Mouse (Mus musculus): ENCODE results near the gene Ccdc58. TPM values are rescaled to one million over a fixed set of nuclear protein-coding genes. Genes with fewer than 3 reads are reported as not detected.

Gene Ccdc58
- polyA plus RNA-seq (2014; fragmentation: Illumina TruSeq; extraction: RNeasy Lipid Tissue Mini Kit (QIAGEN cat#74804); ENCODE audit: low read depth, low replicate concordance), result 34.3 TPM

DNA sequence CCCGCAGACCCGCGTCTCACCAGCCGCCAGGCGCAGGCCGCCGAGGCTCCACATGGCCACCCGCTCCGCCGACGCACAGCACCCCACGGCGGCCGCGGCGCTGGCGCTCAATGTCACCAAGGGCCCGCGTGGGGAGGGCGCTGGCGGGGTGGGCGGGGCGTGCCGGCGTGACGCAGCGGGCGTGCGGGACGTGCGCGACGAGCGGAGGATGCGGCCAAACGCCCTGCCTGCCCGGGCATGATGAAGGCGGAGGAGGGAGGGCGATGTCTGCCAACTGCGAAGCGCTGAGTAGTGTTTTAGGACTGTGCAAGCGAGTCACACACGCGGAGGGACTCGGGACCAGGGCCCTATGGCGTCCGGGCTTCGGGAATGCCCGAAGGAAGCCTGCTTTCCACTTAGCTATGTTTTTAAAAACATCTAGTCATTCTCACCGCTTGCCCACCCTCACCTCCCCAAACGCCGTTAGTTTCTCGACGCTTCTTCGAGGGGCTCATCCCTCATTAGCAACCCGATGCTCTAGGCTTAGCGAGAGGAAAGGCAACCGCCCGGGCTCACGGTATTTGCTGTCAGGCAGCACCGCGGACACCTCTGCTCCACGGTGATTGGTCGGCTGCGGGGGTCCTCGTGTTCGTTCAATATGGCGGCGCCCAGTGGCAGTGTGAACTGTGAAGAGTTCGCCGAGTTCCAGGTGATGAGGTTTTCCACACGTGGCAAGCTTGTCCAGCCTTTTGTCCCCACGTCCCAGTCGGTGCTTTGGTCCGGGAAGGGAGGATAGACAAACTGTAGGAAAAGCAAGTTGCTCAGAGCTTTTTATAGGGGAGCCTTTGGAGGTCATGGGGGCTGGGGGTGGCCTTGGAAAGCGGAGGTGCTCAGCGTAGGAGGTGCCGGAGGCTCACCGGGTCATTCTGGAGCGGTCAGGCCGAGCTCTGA is at the start of gene Ccdc58, which contains the start of gene Fam162a:
Gene Ccdc58 (plus strand): TSS at position 236 of the 930 bp plus-strand sequence.
Gene Fam162a (minus strand): TSS at position 145 of the 930 bp plus-strand sequence.

DNA sequence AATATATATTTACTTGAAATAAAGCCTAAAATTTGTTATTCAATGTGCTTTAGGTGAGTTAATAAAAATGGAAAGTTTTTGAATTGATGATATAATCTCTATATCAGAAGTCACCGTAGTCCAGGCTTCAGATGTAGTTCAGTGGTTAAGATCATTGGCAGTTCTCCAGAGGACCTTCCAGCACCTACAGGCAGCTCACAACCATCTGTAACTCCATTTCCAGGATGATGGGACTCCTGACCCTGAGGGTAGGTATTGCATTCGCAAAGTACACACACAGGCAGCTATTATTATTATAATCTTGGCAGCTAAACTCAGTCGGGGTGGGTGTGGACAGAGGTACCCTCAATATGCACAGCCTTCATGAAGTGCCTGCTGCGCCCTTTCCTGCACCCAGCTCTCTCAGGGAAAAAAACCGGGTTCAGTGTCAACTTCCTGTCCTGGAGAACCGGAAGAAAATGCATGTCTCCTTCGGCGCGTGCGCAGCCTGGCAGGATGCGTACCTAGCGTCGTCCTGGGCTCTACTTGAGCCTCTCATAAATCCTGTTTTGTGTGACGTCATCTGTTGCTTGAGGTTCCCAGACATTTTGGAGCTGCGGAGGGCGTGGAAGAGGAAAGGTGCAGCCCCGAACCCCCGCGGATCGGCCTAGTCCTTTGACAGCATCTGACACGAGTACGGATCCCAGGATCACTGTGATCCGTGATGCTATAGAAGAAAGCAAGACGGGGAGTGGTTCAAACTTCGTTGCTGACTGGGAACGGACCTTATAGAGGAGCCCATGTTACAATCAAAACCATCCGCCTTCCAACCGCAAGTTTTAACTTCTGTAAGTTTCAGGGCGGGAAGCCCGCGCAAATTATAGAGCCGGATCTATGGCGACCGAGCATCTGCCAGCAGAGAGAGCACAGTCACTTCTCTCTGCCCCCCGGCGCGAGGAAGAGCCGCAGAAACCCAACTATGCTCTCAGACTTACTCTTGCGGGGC is 30.6 kb upstream of the Ccdc58 start, which contains the start of gene Wdr5b:
Gene Wdr5b (plus strand): TSS at position 551 of the 985 bp plus-strand sequence.

DNA sequence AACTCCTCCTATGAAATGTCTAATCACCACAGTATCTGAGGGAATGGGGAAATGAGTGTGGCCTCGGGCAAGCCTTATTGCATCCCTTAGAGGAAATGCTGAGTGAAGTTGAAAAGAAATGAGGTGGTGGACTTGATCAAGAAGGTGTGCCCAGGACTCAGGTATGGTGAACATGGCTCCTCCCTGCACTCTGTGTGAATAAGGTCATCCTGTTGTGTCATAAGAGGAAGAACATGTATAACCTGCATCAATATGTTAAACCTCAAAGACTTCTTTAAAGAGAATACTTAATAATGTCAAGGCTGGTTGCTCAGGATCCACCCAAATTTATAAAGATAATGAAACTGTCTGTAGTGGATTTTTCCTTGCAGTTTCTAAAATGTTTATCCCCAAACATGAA is 59.7 kb downstream of the Ccdc58 start, which contains the start of gene Csta1:
Gene Csta1 (minus strand): TSS at position 101 of the 400 bp plus-strand sequence.

Other genes starting within 250 kb of the Ccdc58 start
- 10.8 TPM for gene Parp14, start 200.1 kb upstream of the Ccdc58 start, polyA plus RNA-seq (2014; fragmentation: Illumina TruSeq; extraction: RNeasy Lipid Tissue Mini Kit (QIAGEN cat#74804); ENCODE audit: low read depth, low replicate concordance)
- 17.0 TPM for gene Parp9, start 133.2 kb upstream of the Ccdc58 start, polyA plus RNA-seq (2014; fragmentation: Illumina TruSeq; extraction: RNeasy Lipid Tissue Mini Kit (QIAGEN cat#74804); ENCODE audit: low read depth, low replicate concordance)
- 9.0 TPM for gene Dtx3l, start 132.5 kb upstream of the Ccdc58 start, polyA plus RNA-seq (2014; fragmentation: Illumina TruSeq; extraction: RNeasy Lipid Tissue Mini Kit (QIAGEN cat#74804); ENCODE audit: low read depth, low replicate concordance)
- gene Kpna1, start 92.9 kb upstream of the Ccdc58 start, polyA plus RNA-seq (2014; fragmentation: Illumina TruSeq; extraction: RNeasy Lipid Tissue Mini Kit (QIAGEN cat#74804); ENCODE audit: low read depth, low replicate concordance), result 63.8 TPM
- 5.3 TPM for gene Wdr5b, start 30.5 kb upstream of the Ccdc58 start, polyA plus RNA-seq (2014; fragmentation: Illumina TruSeq; extraction: RNeasy Lipid Tissue Mini Kit (QIAGEN cat#74804); ENCODE audit: low read depth, low replicate concordance)
- 263 TPM for gene Fam162a, start 91 bp upstream of the Ccdc58 start, polyA plus RNA-seq (2014; fragmentation: Illumina TruSeq; extraction: RNeasy Lipid Tissue Mini Kit (QIAGEN cat#74804); ENCODE audit: low read depth, low replicate concordance)
- gene Csta1, start 59.6 kb downstream of the Ccdc58 start, polyA plus RNA-seq (2014; fragmentation: Illumina TruSeq; extraction: RNeasy Lipid Tissue Mini Kit (QIAGEN cat#74804); ENCODE audit: low read depth, low replicate concordance), result not detected
- not detected for gene Stfa2l1, start 85.1 kb downstream of the Ccdc58 start, polyA plus RNA-seq (2014; fragmentation: Illumina TruSeq; extraction: RNeasy Lipid Tissue Mini Kit (QIAGEN cat#74804); ENCODE audit: low read depth, low replicate concordance)
- not detected for gene Gm5483, start 112.5 kb downstream of the Ccdc58 start, polyA plus RNA-seq (2014; fragmentation: Illumina TruSeq; extraction: RNeasy Lipid Tissue Mini Kit (QIAGEN cat#74804); ENCODE audit: low read depth, low replicate concordance)
- gene Gm5416, start 138.7 kb downstream of the Ccdc58 start, polyA plus RNA-seq (2014; fragmentation: Illumina TruSeq; extraction: RNeasy Lipid Tissue Mini Kit (QIAGEN cat#74804); ENCODE audit: low read depth, low replicate concordance), result not detected
- gene 2010005H15Rik, start 149.8 kb downstream of the Ccdc58 start, polyA plus RNA-seq (2014; fragmentation: Illumina TruSeq; extraction: RNeasy Lipid Tissue Mini Kit (QIAGEN cat#74804); ENCODE audit: low read depth, low replicate concordance), result not detected
- gene Stfa1, start 205.3 kb downstream of the Ccdc58 start, polyA plus RNA-seq (2014; fragmentation: Illumina TruSeq; extraction: RNeasy Lipid Tissue Mini Kit (QIAGEN cat#74804); ENCODE audit: low read depth, low replicate concordance), result not detected

Data from heart, adult 10 weeks (tissue).